Mouse (Mus musculus): Measurements from ENCODE around the gene Sfi1.
"Not testable (repeated sequence)": the region's sequence is repeated elsewhere in the genome, so short reads cannot be mapped to it uniquely, and the experiment has no call there.

Sfi1 gene
- long read RNA-seq, experiment 1, partial matches to known transcripts: 2 of 5 reads
- long read RNA-seq, experiment 1, other reads (novel, unspliced or antisense): 3 of 5 reads
- long read RNA-seq, experiment 2, partial matches to known transcripts: 7 of 15 reads
- long read RNA-seq, experiment 2, other reads (novel, unspliced or antisense): 8 of 15 reads

DNA sequence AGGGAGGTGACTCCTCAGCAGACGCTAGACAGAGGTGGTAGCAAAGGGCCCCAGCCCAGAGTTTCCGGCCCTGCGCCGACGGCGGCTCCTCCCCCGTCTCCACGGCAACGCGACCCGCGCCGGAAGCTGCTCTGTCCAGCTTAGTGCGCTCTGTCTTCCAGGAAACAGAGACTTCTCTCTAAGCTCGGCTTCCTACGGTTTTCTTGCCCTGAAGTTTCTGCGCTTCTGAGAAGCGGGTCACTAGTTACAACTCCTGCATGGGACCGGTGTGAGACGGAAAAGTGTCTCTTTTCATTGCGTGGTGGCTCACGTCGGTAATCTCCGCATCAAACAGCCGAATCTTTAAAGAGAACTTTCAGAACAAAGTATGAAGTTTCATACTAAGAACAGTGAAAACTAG is at the start of gene Sfi1:
TSS of gene Sfi1 (minus strand) at position 101 of the 400 bp plus-strand sequence.
- intact Hi-C loops (cut with DNase I): no loop called here

DNA sequence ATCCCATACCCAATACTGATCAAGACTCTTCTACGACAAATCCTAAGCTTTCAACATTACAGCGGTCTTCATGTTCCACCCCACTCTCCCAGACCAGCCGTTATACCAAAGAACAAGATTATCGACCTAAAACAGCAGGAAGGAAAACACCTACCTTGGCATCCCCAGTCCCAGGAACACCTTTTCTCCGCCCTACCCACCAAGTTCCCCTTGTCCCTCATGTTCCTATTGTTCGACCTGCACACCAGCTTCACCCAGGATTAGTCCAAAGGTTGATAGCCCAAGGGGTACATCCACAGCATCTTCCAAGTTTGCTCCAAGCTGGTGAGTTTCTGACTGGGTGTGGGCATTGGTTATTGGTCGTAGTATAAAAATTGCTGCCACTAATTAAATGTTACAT is 49.1 kb upstream of the Sfi1 start:
- intact Hi-C loops (cut with DNase I): no loop called here

DNA sequence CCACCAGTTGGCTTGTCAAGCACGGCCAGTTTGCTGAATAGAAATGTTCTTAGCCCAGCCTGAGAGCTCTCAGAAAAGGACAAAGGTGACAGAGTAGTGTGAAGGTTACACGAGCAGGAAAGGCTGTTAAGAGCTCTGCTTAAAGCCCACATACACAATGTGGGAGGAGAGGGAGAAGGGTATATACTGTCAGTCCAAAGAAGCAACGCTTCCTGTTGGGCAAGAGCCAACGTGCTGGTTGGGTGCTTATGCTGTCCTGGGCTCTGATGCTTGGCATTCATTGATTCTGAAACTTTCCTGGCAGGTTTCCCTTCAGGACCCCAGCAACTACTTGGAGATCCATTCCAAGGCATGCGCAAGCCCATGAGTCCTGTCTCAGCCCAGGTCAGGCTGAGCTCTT is 42.0 kb upstream of the Sfi1 start:
- intact Hi-C loops (cut with DNase I): no loop called here

DNA sequence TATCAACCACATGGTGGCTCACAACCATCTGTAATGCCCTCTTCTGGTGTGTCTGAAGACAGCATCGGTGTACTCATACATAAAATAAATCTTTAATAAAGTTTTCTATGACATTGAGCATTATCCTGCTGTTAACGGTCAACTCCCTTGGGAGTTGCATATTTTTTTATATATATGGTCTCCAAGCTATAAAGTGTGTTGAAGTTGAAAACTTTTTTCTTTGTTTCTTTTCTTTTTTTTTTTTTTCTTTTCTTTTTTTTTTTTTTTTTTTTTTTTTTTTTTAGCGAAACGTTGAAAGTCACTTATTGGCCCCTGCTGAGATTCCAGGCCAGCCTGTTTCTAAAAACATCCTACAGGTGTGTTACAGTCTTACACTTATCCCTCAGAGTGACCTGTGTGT is 40.4 kb upstream of the Sfi1 start:
- intact Hi-C loops (cut with DNase I): no loop called here

DNA sequence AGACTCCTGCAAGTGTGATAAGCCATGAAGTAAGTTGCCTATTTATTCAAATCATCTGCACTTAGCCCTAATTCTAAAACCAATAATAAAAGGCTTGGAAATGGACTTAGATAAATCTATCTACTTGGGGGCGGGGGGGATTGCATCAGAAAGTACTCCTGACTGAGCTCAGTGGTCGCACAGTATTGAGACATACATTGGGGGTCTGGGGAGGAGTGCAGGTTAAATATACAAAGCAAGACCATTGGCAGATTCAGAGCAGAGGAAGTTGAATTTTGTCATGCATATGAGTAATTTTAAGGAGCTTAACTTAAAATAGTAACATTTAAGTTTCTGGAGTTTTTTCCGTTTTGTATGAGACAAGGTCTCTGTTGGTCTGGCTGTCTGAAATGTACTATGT is 39.0 kb upstream of the Sfi1 start:
- intact Hi-C loops (cut with DNase I): no loop called here

DNA sequence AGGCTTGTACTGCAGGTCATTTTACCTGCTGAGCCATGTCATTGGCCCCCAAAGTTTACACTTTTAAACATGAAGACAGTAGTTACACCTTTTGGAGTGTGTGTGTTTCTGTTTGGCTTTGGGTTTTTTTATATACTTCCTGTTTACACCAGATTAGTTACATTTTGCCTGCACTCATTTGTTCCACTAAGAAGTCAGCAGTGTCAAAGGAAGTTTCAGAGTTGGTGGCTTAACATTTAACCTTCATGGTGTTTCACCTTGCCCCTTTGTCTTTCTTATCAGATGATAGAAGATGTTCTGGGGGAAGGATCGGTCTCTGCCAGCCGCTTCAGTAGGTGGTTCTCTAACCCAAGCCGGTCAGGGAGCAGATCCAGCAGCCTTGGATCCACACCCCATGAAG is 33.9 kb upstream of the Sfi1 start:
- intact Hi-C loops (cut with DNase I): no loop called here

DNA sequence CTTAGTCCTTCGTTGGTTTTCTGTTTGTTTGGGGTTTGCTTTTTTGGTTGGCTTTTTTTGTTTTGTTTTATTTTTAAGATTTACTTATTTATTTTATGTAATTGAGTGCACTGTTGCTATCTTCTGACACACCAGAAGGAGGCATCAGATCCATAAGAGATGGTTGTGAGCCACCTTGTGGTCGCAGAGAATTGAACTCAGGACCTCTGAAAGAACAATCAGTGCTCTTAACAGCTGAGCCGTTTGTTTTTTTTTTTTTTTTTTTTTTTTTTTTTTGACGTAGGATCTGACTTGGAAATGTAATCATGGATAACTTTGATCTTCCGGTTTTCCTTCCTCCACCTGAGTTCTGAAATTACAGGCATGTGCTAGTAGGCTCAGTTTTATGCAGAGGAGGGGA is 29.8 kb upstream of the Sfi1 start:
- intact Hi-C loops (cut with DNase I): no loop called here

DNA sequence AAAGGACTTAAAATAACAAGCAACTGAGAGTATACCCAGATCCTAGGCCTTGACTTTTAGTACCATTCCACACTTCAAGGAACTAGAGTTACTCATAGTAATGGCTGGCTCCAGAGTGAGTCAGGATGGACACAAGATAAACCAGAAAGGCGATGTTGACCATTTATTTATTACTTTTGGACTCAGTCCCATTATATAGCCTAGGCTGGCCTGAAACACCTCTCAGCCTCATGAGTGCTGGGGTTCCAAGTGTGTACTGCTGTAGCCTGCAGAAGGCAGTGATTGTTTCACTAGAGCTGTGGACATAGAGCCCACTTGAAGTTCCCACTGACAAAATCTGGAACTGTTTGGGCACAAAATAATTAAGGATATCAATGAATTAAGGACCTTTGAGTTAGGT is 19.3 kb upstream of the Sfi1 start:
- intact Hi-C loops (cut with DNase I): no loop called here

DNA sequence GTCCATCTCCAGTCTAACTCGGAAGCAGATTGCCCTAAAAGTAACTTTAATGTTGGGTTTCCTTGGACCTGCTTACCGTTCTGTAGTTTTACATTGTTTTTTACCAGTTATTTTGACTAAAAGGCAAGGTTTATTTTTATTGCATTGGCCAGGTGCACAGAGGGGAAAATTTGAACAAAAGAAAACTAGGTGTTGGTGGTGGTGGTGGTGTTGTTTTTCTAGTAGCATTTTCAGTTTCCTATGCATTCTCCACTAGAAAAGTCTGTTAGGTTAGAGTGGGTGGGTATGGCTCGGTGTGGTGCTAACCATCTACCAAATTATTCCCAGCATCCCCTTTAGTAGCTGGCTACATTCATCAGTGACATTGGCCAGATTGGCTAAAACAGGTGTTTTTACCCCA is 13.5 kb upstream of the Sfi1 start:
- intact Hi-C loops (cut with DNase I): no loop called here

DNA sequence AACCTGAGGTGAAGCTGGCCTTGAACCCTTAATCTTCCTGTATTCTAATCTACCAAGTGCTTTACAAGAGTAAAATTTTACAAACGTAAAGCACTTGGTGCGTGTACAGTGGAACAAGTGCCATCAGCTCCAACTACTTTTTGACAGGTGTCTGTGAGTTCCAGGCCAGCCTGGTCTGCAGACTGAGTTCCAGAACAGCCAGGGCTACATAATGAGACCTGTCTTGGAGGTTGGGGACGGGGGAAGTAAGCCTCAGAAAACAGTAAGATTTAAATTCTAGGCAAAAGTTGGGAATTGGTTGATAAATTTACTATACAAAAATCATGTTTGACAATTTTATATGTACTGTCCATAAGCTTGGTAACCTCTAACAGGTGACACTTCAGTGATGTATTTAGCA is 11.9 kb upstream of the Sfi1 start:
- intact Hi-C loops (cut with DNase I): no loop called here

DNA sequence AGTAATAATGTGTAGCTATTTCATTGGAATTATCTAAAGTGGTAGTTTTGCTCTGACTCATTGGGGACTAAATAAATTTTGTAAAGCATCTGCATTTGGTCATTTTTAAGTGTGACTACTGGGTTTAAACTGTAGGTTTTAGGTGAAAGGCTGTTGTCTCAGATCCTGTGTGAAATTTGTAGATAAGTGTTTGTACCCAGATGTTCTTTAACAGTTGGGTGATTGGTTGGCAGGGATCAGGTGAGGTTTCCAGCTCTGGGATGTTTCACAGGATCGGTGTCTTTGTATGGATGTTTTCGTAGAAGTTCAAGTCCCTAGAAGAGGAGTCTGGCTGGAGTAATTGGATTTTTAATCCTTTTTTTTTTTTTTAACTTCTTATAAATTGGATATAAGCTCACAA is 10.5 kb upstream of the Sfi1 start:
- intact Hi-C loops (cut with DNase I): no loop called here

DNA sequence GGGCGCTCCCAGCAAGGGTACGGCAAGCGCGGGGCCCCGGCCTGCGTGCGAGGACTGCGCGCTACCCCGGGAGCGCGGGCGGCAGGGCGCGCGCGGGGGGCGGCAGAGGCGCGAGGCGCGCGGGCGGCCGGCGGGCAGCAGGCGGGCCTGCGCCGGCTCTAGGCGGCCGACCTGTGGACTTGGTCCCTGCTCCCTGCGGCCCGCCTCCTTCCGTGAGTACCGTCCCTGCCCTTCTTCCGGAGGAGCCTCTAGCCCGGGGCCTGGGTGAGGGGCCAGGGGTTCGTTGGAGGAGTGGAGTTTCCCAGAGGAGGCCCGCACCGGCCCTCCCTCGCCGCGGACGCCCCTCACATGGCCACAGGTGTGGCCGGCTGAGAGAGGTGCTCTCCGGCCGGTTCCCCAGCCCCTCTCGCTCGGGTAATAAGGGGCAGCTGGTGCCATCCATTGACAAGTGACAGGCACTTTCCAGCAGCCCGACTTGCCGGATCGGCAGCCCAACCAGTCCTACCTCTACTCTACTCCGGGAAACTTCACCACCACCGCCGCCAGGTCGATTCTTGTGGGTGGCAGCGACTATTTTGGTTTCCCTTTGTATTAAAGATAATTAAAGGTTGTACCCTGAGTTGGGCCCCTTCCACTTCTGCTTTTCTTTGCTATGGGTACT is 9.6 kb upstream of the Sfi1 start:
- intact Hi-C loops (cut with DNase I): no loop called here

DNA sequence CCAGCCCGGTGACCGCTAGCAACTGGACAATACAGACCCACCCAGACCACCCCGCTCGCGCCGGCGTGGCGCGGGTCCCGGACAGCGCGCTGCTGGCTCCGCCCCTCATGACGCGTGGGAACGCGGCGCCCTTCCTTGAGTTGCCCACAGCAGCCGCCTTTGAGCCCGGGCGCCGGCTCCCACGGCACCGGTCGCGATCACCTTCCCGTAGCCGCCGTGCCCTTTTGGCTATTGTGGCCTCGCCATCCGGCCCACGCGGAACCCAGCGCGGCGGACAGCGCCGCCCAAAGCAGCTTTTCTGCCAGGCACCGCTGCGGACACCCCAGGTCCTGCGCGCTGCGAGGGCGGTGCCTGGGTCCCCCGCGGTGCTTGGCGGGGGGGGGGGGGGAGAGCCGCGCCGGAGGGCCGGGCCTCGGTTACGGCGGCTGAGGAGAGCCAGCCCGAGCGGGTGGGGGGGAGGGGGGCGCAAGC is 9.0 kb upstream of the Sfi1 start, which contains the start of gene Eif4enif1:
TSS of gene Eif4enif1 (plus strand) at position 162 of the 471 bp plus-strand sequence.
- intact Hi-C loops (cut with DNase I): no loop called here

DNA sequence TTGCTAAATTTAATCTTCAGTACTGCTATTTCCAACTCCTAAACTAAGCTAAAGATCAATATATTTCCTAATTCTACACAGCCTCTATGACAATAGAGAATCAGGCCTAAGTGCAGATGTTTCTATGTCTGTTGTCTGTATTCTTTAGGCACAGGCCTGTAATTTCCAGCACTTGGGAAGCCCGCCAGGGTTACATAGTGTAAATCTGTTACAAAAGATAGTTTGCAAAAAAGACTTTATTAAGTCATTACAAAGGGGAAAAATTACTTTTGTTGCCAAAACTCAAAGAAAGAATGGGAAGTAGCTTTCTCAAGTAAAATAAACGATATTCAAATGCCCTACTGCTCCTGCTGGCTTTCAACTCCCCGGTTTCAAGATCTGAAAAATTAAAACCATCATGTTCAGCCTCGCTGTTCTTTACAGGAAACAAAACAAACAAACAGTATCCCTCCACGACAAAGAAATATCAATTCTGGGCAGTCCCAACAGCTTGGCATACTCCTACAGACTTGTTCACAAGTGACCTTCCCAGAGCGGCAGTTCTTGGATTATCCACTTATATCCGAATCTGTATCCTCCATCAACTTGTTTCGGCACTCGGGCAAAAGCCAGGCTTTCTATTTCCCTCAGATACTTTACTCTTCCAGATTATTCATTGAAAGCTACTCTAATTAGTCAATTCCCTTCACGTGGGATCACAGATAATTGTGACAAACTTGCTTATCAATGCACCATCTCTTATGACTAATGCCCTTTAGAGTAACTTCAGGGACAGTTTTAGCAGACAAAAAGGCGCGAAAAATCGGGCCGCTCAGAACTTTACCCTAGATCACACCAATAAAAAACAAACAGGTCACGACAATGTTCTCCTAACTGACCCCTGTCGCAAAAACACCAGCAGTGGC is 8.3 kb upstream of the Sfi1 start:
- intact Hi-C loops (cut with DNase I): no loop called here

DNA sequence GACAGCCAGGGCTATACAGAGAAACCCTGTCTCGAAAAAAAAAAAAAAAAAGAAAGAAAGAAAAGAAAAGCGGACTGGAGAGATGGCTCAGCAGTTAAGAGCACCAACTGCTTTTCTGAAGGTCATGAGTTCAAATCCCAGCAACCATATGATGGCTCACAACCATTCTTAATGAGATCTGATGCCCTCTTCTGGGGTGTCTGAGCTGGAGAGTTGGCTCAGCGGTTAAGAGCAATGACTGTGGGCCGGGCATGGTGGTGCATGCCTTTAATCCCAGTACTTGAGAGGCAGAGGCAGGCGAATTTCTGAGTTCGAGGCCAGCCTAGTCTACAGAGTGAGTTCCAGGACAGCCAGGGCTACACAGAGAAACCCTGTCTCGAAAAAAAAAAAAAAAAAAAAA is 7.4 kb upstream of the Sfi1 start:
- intact Hi-C loops (cut with DNase I): not testable (repeated sequence)

DNA sequence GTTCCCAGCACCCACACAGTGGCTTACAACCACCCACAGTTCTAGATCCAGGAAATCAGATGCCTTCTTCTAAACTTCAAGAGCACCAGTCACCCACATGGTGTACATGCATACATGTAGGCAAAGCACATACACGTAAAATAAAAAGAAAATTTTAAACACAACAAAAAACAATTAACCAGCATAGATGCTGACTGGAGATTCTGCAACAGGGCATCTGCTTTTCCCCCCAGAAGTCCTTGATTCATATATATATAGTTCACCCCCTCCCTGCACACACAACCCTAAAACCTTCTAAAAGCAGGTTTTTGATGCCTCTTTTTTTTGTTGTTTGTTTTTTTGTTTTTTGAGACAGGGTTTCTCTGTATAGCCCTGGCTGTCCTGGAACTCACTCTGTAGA is 10.6 kb downstream of the Sfi1 start:
- intact Hi-C loops (cut with DNase I): not testable (repeated sequence)

DNA sequence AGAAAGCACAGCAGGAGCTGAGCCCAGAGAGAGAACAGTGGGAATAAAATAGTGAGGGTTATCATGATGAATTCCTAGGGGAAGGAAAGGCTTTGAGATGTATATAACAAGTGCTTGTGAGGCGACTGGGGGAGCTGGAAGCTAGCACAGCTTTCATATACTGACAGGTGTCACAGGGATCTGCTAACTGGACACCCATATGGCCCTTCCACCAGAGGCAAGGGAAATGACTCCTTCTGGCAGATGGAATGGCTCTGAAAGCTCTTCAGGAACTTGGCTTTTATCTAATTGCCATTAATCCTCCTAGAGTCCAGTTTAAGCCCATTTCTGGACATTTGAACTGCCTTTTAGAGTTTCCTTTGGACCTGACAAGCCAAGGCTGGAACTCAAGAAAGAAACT is 11.3 kb downstream of the Sfi1 start:
- intact Hi-C loops (cut with DNase I): not testable (repeated sequence)

DNA sequence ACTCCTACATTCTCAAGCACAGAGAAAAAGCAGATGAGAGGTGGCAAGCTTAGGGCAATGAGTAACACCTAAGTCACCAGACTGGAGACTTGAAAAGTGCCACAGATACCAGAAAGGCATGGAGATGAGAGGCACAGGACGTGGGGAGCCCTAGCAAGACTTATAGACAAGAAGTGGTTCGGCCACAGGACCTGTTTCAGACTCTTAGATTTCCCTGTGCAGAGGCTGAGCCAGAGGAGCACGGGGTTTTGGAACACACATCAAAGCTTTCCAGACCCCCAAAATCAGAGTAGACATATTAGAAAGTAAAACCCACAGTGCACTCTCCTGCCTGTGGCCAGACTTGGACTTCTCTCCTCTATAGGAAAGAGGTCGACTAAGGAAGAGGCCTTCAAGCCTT is 12.0 kb downstream of the Sfi1 start:
- intact Hi-C loops (cut with DNase I): not testable (repeated sequence)

DNA sequence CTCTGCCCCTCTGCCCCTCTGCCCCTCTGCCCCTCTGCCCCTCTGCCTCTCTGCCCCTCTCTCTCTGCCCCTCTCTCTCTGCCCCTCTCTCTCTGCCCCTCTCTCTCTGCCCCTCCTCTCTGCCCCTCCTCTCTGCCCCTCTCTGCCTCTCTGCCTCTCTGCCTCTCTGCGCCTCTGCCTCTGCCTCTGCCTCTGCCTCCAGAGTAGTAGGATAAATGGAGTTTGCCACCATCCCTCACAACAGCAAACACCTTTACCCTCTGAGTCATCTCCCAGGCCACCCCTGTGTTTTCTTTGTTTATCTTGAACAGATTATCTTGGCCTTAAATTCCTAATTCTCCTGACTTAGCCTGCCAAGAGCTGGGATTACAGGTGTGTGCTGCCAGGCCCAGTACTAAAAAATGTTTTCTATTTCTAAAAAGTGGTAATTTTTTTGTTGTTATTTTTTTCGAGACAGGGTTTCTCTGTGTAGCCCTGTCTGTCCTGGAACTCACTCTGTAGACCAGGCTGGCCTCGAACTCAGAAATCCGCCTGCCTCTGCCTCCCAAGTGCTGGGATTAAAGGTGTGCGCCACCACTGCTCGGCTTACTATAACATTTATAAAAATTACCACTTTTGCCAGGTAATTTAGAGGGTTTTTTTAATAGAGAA is 12.6 kb downstream of the Sfi1 start:
- intact Hi-C loops (cut with DNase I): not testable (repeated sequence)

DNA sequence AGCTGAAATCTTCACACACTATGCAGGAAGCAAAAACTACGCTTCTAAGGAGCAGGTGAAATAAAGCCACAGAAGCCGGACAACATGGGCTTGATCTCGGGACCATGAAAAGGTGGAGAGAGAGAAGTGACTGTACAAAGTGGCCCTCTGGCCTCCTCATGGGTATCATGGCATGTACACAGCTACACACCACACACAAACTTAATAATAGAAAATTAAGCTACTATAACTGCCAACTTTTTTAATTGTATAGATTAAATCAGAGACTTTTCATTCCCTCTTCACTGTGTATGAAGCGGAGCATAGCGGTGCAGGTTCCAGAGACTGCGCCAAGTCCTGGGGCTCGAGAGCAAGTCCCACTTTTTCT is 13.6 kb downstream of the Sfi1 start:
- intact Hi-C loops (cut with DNase I): not testable (repeated sequence)

DNA sequence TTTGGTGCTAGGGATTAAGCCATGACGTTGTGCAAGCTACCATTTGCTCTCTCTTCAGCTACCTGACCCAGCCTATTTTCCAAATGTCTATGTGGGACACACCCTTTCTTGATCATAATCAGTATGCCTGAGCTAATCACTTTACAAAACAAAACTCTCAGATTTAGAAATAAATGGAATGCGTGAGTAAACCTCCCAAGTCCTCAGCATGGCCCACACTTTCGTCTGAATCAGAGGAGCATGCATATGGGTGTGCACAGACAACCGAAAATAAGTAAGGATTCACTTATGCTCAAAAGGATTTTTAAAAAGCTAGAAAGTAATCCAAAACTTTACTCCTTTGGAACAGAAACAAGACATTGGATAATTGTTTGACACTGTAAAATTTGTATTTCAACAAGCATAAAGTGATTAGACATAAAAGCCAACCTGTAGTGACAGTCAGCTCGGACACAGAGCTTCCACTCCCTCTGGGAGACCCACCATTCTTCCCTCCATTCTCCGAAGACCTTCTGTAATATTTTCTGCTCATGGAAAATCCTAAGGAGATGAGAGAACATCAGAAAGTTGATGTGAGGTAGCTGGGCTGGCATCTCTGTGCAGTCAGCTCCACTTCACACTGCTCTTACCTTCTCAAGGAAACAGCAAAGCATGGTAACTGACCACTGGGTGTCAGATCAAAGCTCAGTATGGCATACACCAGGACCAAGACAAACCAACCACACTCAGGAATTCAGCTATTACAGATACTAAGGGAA is 14.1 kb downstream of the Sfi1 start:
- intact Hi-C loops (cut with DNase I): not testable (repeated sequence)

Measured in adrenal gland (tissue).